Mouse (Mus musculus): Measurements from ENCODE around the gene Fam120a.

DNA sequence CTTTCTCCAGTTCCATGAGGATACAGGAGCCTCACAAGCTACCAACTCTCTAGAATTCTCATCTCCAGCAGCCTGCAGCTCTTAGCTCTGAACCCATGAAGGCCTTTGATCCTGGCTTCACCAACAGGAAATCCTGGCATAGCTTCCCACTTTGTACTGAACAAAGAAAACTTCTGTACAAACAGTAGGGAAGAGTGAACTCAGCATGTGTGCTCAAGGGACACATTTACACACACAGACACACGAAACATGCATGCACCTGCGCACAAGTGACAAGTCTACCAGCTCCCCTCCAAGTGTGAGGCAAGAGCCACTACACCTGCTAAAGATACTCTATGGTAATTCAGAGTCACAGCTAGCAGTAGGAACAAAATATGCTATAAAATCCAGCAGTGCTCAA lies 45.1 kb downstream of the Fam120a start:
- TF ChIP-seq EP300 (optimal IDR thresholded peaks at IDR 0.05) (no peak), CTCF (IDR thresholded peaks at IDR 0.05; ENCODE audit: low read depth) (no peak)

Measured in stomach, postnatal 0 days (tissue).